Mouse (Mus musculus): Measurements from ENCODE around the gene Dusp6.
A peak's percentile ranks its signal among the peaks of the same experiment; 100 is the strongest.
"Not testable (repeated sequence)": the region's sequence is repeated elsewhere in the genome, so short reads cannot be mapped to it uniquely, and the experiment has no call there.

Dusp6 gene

DNA sequence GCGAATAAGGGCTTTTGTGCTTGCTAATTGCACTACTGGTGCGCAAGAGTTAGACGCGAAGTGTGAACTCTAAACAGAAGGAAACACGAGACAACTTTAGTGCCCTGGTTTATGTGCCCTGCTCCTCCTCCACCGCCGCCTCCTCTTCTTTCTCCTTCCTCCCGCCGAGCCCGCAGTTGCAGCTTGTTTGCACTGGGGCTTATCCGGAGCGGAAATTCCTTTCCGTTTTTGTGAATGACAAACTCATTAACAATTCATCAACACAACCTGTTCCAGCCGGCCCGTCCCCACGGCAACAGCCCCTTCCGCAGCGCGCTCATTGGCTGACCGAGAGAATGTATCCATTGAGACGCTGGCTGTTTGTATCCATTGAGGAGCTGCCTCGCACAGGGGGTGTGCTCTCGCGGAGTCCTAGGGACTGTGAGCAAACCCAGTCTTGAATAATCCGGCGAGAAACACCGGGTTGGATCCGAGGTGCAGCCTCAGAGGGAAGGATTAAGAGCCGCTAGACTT lies at the start of gene Dusp6:
Gene Dusp6, plus strand, starts transcription at position 365 of the 513 bp plus-strand sequence.
- peak; percentile 96 for DNase-seq (ENCODE audit: low spot score)

DNA sequence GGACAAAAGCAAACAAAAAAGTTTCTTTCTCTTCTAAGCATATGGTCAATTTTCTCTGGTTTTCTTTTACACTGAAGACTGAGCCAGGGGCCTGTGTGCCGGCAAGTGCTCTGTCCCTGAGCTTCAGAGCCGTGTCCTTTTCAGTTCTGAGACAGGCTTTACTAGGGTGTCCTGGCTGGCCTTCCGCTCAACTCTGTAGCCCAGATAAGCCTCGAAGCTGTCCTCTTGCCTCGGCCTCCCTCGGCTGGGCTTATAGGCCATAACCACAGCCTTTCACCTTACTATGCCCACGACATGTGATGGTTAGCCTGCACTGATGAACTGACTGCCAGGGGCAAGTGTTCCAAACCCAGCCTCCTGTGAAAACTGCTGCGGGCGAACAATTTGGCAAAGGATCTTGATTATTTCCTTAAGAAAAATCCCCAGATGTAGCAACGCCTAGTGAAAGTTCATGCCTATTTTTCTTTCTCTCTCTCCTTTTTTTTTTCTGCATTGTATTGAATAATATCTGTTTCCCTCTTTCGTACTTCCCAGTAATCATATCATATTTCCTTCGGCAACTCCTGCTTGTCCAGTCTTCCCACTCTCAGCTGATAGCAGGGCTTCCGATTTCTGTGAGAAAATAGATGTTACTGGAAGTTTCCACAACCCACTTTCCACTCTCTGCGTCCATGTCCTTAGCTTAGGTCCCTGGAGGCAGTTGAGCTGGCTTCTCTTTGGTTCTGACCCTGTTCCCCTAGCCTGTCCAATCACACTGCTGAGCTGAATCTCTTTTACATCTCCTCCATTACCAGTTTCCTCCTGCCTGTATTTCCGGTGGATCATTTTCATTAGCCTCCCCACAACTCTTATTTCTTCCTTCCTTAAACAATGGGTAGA lies 48.4 kb upstream of the Dusp6 start:
- DNase-seq (ENCODE audit: low spot score): no peak

DNA sequence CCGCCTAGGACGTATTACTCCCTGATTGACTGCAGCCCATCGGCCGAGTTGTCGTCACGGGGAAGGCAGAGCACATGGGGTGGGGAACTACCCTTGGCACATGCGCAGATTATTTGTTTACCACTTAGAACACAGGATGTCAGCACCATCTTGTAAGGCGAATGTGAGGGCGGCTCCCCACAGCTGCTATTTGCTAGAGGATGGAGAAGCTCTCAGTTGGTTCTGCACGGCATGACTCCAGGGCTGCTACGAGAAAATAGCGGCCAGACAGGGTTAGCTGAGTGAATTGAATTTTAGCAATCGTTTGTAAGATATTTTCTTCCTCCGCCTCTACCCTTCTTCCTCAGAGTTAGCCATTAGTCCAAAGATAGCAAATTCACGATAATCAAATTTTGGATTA lies 46.5 kb upstream of the Dusp6 start:
- not testable (repeated sequence) for DNase-seq (ENCODE audit: low spot score)

DNA sequence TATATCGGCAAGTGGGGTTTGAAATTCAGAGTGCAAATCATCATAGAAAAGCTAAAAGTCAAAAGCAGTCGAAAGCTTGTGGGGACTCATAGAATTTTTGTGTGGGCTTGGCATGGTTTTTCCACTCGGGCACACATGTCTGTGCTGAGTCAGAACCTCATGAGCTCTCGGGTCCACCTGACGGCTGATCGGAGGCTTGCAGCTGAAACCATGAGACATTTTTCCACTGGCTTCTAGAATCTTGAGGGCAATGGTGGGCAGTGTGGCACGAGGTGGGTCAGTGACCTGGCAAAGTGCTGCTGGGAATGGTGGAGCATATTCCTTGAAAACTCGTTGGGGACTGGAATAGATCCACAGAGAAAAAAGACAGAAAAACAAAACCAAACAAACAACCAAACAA lies 41.5 kb upstream of the Dusp6 start:
- no peak for DNase-seq (ENCODE audit: low spot score)

DNA sequence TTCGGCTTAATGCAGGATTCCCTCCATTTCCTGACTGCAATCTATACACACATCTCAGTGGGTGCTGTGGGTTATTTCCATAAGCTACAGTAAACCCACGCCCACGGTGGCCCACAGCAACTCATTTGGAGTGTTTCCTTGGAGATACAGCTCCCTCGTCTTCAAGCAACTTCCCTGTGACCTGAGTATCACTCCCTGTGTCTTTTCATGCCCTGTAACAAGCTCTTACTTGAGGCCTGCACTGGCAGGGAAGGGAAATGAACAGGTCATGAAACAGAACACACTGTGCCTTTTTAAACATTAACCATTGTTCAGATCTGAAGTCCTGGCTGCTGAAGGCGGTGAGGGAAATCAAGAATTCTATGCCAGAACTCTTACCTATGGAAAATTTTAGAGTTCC lies 40.3 kb upstream of the Dusp6 start:
- DNase-seq (ENCODE audit: low spot score): no peak

DNA sequence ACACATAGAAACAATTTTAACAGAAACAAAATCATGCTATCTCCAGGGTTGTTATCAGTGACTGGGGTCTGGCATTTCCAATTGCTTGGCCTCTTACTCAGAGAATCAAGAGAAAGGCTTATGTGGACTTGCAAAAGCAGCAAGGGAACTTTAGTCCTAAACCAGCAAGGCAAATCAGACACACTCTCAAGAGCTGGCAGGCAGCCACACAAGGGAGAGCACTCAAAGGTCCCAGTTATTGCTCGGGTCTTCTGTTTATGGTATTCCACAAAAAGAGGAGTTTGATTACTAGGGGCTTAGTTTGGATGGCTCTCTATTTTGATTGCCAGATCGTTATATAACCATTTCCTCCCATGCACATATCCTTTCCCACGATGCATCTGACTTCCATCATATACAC lies 38.8 kb upstream of the Dusp6 start:
- DNase-seq (ENCODE audit: low spot score): no peak

DNA sequence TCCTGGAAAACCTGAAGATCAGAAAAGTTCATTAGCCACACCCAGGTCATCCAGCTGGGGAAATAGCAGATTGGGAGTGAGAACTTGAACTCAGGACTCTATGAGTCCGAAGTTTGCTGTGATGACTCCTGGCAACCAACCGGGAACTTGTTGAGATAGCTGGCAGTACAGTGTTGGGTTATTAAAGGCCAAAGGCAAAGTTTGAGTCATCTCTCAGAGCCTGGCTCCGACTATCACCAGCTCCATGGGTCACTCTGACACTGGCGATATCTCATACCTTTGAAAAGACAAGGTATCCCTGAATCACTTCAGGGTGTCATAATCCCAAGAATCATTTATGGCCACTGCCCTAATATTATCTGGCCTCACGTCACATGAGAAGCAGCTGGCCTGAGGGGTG lies 36.2 kb upstream of the Dusp6 start:
- DNase-seq (ENCODE audit: low spot score): no peak

DNA sequence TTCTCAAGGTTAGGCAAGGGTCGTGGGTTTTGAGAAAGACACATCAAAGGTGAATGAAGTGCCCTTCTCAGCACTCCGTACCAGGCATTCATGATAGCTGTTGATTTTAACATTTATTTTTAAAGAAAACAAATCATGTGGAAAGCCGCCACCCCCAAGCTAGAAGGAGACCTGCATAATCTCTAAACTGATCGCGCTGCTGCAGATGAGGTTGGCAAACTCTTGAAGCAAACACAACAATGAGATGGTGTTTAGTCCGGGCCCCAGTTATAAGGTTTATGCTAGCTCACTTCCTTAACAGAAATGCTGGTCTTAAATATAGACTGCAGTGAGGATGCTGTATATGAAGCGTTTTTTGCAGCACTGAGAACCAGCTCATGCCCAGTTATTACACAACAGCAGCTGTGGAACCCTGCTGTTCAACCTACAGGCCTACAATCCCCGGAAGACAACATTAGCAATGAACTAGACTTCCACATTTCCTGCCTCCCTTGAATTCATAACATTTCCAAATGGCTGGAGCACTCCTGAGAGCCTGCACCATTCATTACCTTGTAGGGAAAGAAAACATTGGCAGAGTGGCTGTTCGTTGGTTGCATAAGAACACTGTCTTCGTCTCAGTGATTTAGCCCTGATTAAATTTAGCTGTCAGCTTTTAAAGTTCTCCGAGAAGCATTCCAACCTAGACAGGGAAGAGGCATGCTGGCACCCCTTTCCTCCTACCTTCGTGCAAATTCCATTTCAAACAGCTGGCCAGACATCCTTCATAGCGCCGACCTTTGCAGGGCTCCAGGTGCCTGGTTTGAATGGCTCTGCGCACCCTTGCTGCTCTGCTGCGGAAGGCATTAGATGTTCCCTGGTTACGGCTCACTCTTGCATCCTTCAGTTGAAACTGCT lies 34.8 kb upstream of the Dusp6 start:
- DNase-seq (ENCODE audit: low spot score): peak; percentile 2

DNA sequence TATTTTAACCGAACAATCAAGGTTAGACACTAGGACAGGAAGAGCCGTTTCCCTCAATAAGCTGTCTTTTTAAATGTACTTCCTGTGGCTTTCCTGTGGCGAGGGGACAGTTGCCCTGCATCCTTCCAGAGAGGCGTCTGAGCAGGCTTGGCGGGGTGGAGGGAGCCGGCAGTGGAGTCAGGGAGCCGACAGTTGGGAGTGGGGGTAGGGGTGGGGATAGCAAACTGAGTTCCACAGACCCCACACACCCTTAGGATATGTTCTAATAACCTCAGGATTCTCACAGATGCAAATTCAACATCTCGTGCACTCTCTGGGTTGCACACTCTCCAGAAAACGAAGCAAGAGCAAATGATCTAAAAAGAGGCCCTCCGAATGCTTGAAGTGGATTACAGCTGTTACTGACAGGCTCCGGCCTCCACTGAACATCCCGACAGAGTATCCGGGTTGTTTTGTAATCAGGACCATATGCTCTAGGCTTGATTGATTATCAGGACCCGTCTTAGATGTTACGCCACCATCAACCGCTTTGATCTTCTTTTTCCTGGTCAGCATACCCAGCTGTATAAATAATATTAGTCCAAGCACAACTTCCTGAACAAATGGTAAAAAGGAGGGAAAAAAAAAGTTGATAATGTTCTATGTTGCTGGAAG lies 33.9 kb upstream of the Dusp6 start:
- peak; percentile 14 for DNase-seq (ENCODE audit: low spot score)

DNA sequence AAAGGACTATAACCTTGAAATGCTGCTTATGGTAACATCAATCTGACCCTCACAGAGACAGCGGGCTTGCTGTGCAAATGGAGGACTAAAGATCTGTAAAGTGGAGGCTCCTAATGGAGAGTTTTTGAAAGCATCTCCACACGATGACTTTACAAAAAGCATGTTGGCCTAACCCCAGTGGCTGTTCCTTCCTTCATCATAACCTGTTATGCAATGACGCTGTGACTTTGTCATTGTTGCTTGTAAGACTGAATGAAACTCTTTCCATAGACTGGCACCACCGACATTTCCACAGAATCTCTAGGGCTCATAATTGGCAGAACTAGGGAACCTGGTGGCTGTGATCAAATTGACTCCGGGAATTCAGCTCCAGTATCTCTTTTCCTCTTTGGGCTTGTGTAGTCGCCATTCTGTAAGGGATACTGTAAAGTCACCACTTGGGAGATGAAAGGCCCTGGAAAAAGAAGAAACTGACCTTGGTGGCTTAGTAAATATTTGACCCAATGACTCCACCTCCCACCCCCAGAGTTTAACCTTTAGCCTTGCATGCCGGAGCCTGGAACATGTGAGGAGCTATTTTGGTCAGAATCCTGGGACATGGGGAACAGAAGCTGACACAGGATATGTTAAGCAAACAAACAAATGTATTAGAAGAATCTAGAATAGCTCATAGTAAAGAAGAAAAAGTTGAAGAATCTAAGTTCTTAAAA lies 30.4 kb upstream of the Dusp6 start:
- no peak for DNase-seq (ENCODE audit: low spot score)

DNA sequence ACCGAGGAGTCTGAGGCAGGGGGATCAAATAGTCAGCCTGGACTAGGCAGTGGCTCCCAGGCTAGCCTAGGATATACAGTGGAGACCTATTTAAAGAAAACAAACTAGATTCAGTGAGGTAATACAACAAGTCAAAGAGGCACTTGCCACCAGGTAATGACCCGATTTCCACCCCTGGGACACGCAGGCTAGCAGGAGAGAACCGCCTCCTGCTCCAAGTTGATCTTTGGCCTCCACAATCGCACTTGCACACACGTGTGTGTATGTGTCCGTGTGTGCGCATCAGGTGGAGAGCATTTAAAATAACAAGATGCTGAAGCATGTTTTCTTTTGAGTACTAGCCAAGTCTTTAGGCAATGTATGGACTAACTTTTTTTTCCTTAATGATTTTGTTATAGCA lies 28.7 kb upstream of the Dusp6 start:
- DNase-seq (ENCODE audit: low spot score): no peak

DNA sequence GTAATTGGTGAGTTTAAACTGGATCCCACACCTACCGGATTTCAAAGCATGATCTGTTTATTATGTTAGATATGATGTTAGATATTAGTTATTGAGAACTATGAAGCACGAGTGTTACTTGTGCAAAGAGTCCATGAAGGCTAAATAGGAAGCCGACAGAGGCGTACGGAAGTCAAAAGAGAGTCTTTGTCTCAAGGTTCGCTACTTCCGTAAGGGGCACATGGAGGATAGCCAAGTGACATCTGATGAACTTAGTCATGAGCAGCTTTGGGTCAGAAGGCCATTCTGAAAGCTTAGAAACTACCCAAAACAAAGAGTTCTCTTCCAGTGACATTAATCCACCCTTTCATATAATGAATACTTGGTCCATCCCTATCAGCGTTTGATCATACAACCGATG lies 27.9 kb upstream of the Dusp6 start:
- DNase-seq (ENCODE audit: low spot score): no peak

DNA sequence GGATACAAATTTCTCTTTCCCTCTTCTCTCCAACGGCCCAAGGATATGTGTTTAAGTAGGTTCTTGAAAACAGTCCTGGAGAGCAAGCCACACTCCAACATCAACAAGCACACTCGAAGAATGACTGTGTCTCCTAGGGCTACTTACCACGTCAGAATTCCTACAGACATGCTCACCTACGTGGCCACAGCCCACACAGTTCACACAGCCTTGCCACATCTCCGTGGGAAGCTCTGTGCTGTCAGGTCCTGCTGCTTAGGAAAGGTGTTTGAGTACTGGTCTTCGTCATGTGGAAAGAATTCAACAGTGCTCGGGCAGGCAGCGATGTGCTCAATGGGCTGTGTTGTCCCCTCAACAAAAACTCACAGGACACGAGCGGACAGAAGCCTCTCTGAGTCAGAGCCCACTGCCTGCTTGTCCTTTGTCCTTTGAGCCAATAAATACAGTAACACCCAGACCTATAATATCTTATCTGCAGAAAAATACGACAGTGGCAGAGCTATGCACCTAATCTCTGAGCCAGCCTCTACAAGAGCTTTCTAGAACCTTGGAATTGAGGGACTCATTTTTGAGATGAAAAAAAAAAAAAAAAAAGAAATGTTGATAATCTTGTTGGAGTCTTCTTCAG lies 25.7 kb upstream of the Dusp6 start:
- no peak for DNase-seq (ENCODE audit: low spot score)

DNA sequence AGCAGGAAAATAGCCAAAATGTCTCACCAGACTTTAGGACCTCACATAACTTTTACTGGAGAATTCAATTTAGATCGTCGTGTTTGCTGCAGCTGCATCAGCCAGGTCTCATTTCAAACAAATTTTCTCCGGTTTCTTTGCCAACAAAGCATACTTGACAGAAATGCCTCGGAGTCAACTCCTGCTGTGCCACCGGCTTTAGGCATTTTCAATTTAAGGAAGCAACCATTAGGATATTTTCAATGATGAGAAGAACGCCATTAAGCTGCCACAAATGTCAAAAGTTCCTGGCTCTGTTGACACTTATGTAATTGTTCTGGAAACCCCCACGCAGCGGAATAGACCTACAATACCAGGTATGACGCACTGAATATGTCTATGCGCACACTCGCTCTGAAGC lies 24.5 kb upstream of the Dusp6 start:
- no peak for DNase-seq (ENCODE audit: low spot score)

DNA sequence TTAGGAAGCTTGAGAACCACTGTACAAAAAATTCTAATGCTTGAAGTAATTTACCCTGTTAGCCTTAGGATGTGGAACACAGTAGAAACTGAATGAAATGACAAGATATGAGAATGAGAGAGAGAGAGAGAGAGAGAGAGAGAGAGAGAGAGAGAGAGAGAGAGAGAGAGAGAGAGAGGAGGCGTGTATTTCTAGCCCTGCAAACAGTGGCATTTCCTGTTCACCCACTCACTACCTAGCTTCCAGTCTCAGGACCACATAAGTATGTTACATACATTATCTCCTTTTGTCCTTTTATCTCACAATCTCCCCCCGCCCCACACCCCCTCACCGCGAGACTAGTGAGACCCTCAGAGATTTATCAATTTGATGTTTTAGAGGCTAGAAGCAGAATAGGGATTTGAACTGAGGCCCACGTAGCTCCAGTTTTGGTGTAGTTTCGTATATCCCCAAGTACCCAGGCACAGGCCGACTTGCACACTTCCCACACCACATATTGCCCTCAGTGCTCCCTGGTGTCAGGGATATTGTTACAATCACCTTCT lies 21.7 kb upstream of the Dusp6 start:
- no peak for DNase-seq (ENCODE audit: low spot score)

DNA sequence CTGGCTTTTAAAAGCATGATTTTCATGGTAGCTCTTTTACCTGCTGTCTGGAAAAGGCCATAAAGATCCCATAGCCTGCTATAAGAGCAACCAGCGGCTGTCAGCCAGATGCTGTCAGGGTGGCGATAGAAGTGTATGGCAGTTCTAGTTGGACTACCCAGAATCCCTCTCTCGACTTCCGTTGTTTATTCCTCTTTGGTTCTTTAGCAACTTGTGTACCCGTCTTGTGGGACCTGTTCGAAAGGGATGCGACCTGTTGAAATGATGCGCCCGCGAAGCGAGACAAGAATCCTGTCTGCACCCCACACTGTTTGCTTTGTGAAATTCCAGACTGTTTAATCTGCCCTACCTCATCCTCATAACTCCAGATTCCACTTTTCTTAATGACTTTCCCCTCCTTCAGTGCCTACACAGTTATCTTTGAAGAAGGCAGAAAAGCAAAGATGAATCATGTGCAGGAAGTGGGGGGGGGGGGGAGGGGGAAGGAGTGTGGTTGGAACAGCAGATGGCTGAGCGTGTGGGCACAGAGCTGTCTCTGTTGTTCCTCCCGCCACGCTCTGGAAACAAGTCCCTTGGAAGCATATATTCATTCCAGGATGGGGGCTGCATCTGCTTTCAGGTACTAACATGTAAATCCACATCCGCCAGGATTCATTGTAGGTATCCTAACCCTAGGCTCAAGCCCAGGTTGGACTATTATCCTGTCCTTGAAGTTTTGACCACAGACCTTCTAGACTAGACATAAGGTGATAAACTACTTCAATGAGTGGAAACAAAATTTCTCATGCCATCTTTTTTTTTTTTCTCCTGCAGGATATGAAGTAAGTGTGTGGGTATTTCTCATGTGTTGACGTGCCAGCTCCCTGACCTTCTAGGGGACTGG lies 21.0 kb upstream of the Dusp6 start:
- DNase-seq (ENCODE audit: low spot score): peak; percentile 80

DNA sequence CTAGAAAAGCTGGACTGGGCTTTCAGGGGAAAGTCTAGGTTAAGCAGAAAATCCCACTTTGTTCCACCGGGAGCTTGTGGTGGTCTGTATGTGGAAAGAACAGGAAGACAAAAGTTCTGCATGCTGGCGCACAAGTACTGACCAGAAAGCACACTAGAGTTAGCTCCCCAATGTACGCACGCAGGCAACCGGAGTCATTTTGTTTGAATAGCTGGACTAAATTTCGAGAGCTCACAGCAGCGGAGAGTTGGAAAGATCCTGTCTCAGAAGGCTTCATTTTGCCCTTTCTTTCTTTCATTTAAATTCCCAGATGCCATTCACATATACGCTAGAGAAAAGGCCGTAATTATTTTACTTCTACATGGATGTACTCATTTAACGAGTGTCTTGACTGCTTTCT lies 20.3 kb upstream of the Dusp6 start:
- DNase-seq (ENCODE audit: low spot score): no peak

DNA sequence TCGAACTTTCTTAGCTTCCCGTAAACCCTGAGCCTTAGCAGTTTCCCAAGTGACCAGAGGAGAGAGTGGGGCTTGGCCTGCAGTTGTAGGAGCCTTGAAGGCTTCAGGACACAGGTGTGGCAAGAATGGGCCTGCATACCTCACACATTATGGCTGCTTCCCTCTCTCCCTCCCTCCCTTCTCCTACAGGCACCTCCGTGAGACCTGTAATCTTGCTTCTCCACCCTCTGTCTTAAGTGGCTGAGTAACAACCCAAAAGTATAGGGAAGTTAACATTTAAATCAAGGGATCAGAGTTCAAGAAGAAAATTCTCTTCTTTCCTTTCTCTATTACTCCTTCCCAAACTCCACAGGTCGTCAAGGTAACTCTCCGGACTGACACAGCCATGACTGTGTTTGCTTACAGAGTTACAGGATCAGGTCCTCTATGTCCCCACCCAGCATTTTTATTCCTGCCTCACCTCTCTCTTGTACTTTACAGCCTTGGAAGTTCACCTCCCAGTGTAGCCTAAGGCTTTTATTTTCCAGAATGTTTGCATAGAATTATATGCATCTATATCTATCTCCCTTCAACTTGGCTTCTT lies 19.0 kb upstream of the Dusp6 start:
- no peak for DNase-seq (ENCODE audit: low spot score)

DNA sequence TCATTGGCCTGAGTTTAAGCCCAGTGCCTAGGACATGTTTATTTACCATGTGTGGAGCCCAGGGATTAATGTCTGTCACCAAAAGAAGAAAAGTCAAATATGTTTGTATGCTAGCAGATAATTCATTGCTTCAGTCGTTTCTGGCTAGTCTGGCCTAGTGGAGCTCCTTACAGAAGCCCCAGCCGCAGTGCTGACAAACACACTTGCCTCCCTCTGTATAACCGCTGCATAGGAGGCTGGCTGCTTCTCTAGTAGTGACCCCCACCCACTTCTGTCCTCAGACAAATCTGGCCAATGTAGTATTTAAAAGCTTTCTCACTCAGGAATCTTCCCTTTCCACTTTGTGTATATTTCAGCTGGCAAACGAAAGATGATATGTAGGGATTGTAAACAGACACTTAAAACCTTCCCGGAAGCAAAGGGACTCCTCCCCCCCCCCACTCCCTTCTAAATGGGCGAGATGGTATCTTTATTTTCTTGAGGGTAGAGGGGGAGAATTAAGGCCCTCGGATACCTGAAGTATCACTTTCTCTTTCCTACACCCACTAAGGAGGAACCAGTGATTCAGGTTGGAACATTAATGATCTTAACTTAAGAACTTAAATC lies 18.3 kb upstream of the Dusp6 start:
- DNase-seq (ENCODE audit: low spot score): no peak
